Mouse (Mus musculus): ENCODE results near the gene Slc40a1.

Gene Slc40a1

DNA sequence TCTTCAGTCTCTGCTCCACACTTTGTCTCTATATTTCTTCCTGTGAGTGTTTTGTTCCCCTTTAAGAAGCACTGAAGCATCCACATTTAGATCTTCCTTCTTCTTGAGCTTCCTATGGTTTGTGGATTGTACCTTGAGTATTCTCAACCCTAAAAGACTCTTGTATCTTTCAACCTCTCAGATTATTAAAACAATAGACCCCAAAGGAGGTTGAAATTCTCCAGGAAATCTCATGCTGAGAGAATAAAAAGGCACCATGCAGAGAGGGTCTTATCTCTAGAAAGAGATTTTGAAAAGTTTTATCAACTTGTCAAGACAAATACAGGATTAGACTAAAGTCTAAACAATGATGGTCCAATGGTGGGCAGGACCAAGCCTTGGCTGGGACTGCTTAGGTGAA, 42.9 kb downstream of the Slc40a1 start:
- no peak for DNase-seq (ENCODE audit: low read depth)

DNA sequence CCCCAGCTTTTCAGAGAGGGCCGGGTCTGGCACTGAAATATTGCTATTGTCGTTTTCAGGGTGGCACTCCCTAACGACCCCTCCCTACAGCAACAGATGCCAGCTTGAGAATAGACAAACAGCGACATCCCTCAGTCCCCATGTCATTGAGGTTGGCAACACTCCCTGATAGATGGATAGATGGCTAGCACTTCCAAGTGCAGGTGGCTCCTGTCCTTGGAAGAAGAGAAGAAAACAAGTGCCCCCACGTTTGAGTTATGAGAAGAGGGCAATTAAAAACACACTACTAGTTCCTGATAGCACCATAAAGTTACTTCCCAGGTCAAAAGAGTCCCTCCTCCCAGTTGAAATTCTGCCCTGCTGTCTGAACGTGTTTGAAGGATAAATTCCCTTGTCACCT, 44.2 kb downstream of the Slc40a1 start:
- no peak for DNase-seq (ENCODE audit: low read depth)

DNA sequence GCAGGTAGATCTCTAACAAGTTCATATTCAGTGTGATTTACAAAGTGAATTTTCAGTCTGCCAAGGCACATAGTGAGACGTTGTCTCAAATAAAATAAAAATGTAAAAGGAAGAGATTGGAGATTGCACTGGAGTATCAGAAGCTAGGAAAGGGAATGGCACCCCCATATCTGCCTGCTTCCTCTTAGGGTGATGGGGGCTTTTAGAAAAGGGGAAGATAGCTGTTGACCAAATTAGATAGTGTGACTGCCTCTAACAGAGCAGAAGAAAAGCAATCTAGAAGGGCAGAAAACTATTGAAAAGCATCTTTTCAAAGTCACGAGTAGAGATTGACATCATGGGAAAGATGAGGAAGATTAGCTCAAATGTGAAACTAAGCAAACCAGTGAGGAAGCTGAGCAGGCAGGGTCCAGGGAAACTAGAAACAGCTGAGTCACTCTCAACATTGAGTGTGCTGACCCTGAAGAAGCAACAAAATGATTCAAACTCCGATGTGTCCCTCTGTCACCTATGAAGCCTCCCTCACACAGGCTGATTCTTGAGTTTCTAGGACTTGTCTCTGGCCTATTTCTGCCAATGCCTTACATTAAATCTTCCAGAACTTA, 45.0 kb downstream of the Slc40a1 start:
- no peak for DNase-seq (ENCODE audit: low read depth)

DNA sequence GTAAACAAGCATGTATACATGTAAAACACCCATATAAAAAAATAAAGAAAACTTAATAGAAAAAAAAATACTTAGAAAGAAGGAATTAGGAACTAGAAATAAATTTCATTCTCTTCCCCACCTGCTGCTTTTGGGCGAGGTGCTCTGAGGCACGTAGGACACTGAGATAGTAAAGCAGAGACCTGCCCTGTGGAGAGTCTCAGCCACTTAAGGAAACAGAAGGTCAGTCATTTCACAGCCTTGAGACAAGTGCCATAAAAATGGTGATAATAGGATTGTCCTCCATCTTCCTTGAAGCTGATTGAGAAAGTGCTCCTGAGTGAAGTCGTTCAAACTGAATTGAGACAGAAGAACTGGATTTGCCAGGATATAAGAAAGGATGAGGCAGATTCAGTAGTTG, 48.9 kb downstream of the Slc40a1 start:
- DNase-seq (ENCODE audit: low read depth), result no peak

DNA sequence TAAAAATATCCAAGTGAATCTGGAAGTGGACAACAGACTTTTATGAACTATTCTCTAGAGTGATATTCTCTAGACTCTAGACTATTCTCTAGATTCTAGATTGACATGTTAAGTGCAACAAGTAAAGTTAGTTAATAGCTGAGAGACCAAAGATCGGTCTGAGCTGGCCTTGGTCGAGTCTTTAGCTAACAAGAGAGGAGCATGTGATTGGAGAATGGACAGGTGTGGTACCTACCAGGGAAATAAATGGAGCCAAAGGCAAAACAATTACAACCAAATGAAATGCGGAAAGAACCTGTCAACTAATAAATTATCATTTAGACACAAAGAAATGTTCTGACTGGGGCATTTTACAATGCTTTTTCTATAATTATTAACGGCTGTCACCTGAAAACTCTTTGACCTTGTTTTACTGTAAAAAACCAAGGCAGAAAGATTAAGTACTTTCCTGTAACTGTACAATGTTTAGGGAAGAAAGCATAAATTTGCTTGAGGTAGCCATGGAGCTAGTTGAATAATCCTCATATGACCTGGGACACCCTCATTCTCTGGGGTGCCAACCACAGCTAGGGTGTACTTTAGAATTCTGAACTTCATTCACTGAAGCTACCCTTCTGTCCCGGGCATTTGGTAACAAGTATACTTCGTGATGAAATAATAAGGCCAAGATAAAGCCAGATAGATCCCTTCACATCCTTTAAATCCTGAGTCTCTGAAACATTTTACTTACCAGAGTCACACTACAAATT, 49.7 kb downstream of the Slc40a1 start:
- DNase-seq (ENCODE audit: low read depth), result no peak

DNA sequence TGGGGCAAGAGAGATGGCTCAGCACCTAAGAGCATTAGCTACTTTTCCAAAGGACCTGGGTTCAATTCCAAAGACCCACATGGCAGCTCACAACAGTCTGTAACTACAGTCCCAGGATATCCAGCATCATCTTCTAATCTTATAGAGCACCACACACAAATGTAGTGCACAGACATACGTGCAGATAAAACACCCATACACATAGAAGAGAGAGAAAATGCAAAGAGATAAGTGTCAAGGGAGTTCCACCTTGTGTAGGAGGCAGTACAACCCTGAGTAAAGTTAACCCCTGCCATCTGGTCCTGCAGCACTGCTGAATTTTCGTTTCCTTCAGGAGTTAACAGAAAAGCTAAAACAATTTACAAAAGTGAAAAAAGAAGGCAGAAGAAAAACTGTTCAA, 50.7 kb downstream of the Slc40a1 start:
- peak; percentile 31 for DNase-seq (ENCODE audit: low read depth)

DNA sequence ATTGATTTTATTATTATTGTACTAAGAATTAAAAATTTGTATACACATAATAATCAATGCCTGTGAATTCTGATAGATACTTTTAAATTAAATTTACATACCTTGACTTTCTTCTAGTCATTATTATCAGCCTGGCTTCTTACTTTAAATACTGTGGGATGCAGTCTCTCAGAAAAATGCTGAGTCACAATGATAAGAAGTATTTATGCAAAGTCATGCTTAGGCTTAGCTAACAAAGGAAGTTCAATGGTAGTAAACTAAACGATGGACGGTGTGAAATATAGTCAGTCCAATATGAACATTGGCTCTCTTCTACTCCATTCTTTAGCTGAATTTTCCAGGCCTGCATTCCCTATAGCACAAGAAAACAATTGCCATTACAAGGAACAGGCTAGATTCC, 53.1 kb downstream of the Slc40a1 start:
- DNase-seq (ENCODE audit: low read depth), result peak; percentile 46

DNA sequence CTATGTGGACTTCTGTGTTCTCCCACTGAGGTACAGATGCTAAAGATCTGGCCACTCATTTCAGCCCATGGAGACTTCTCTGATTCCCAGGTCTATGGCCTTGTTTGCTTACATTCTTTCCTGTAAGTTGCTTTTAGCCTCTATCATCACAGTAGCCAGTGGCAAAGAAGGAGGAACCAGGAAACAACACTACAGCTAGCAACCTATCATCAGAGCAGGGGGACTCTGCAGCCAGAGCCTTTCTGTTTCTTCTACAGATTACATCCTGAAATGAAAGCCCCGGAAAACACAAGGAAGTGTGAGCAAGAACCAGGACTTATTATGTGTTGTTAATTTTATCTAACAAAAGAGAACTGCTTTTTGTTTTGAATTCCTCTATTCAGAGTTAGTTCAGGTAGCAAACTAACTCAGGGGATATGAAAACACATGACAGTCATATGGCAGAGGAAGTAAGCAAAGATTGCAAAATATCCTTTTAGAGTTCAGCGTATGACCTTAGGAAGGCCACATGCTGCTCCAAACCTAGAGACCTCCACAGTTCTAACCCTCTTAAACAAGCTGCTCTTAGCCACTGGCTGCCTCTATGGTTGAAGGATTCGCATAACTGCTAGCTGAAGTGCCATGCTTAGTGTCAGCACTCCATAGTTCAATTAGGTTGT, 57.7 kb downstream of the Slc40a1 start:
- no peak for DNase-seq (ENCODE audit: low read depth)

DNA sequence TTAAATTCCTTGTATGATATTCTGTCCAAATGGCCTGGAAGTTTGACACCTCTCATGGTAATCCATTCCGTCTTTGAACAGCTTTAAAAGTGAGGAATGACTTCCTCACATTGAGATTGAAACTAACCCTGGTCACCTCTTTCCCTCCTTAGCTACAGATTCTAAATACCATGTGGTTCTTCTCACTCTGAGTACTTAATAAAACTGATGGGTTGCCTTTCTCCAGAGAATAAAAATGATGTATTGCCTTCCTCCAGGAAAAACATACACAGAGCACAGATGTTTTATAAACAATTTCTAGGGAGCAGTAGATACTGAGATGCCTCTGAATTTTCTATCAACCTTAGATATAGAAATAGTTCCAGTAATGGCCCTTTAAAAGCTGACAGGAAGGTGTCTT, 58.3 kb downstream of the Slc40a1 start:
- DNase-seq (ENCODE audit: low read depth), result no peak

DNA sequence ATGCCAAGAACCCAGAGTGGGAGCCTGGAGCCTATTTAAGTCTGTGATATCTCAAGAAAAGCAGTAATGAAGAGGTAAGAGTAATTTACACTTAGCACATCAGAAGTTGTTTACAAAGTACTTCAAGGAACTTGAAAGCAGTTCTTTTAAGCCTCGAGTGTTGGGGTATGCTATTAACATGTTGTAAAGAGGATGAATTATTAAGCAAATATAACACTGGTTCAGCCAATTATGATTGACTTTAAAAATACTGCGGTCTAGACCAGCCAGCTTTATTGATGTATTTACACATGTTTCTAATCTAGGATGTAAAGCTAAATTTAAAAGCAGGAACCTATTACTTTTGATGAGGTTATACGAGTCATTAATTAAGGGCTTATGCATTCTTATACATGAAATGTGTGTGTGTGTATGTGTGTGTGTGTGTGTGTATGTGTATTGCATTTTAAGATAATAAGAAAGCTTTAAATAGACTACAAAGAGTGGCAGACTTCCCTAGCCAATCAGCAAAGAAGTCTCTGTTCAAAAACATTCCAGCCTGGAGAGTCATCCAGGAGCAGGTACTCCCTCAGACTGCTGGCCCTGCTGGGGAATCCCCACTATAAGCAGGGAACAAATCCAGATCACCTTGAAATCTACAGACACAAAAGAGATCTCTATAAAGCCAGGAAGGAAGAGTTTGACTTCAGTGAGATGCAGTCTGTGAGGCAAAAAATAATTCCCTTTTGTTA, 59.9 kb downstream of the Slc40a1 start:
- DNase-seq (ENCODE audit: low read depth), result no peak

DNA sequence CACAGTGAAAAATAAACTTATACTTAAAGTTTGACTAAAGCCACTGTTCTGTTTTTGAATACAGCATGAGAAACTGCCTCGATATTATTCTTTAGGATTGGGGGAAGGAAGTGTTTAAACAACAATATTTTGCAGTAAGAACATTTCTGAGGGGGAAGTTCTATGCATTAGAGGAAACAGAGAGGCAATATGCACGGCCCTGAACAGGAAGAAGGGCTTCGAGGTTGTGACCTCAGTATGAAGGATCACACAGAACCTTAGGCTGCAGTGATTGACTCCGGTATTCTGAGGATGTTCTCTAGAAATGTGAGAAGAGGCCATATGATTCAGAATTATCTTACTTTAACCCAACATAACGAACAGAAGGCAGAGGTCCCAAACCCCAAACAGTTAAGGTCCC, 60.6 kb downstream of the Slc40a1 start:
- DNase-seq (ENCODE audit: low read depth), result no peak

DNA sequence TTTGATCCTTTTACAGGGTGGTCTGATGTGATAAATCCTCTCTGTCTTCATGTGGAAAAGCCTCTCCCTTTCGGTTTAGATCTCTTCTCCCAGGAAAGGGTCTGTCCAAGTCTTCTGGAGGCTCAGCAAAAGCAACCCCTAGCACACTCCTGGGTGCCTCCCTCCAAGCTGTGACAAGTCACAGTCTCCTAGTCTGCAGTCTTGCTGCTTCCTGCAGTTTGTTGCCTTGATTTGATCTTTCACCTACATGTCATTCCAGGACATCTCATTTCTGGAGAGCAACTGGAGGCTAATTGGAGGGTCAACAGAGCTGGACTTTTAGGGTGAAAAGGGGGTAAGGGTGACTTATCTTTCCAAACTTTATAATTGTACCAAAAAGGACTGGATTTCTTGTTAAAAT, 61.0 kb downstream of the Slc40a1 start:
- DNase-seq (ENCODE audit: low read depth), result no peak

DNA sequence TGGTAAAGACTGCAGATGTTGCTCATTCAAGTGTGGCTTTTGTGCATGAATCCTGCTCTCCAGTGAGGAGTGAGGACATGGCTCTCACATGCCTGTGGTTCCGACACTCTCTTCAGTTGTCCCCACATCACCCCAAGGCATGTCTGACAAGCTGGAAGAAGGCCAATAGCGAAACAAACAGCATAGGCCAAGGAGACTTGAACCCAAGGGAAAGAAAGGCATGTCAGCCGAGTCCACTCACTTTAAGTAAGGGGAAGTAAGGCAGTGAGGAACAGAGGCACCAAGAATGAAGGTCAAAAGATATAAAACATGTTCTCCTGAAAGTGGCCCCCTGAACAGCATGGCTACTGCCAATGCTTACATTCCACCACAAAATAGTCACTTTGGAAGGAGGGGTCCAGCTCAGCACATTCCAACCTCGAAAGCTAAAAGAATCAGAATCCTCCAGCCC, 61.7 kb downstream of the Slc40a1 start:
- DNase-seq (ENCODE audit: low read depth), result no peak

DNA sequence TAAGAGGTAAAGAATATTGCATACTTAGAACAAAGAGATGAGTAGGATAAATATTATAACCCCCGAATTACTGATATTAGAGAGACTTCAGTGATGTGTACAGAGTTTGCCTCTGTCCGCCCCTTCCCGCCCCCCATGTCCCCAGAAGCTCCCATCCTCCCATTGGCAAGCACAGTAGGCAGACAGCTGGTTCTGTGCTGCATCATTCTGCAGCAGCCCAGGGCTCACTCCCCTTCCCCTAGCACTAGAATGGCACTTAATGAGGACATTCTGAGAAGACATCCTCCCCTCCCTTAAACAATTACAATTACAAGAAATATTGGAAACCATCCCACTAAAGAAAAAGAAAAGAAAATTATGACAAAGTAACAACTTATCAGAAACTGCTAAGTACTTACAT, 62.7 kb downstream of the Slc40a1 start:
- DNase-seq (ENCODE audit: low read depth), result no peak

DNA sequence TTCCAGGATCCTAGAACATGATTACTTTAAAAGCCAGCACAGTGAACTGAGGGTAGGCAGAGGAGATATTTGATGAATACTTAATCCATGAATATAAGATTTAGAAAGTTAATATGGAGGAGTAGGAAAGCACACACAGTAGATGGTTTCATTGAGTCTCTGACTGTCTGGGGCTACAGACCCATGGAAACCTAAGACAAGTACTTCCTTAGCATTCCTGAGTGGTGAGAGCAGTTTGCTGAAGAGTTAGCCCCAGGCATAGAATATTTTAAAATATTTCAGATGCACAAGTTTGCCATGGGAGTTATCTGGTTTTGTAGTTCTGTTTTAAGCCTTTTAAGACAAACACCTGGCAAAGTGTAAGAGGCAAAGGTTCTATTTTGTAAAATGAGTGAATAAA, 65.2 kb downstream of the Slc40a1 start:
- no peak for DNase-seq (ENCODE audit: low read depth)

DNA sequence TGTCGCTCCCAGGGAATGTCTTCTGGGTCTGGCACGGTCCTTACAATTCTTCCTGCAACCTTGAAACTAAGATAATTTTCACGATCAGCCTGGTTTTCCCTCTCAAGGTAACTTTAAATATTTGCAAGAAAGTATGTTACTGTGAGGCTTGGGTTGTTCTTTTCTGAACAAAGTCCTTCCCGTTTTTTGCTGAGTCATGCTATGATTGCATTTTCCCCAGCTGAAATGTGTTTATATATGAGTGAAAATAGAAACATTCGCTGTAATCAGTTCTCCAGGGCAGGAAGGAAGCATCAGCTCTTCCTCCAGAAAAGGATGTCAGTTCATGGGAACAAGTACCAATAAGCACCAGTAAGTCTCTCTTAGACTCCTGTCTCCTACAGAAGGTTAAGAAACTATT, 66.0 kb downstream of the Slc40a1 start:
- no peak for DNase-seq (ENCODE audit: low read depth)
